Mouse (Mus musculus) kidney, postnatal 4 days (tissue): ENCODE data around the gene Rnf135.
"Not testable (repeated sequence)": the region's sequence is repeated elsewhere in the genome, so short reads cannot be mapped to it uniquely, and the experiment has no call there.

ENCODE experiments used
- DNase-seq, 2 experiments: peaks; one replicate each; pipeline ENCODE4 v3.0.0; 2021; ENCODE audit warnings: mixed read lengths in 2 of 2

Gene Rnf135

DNA sequence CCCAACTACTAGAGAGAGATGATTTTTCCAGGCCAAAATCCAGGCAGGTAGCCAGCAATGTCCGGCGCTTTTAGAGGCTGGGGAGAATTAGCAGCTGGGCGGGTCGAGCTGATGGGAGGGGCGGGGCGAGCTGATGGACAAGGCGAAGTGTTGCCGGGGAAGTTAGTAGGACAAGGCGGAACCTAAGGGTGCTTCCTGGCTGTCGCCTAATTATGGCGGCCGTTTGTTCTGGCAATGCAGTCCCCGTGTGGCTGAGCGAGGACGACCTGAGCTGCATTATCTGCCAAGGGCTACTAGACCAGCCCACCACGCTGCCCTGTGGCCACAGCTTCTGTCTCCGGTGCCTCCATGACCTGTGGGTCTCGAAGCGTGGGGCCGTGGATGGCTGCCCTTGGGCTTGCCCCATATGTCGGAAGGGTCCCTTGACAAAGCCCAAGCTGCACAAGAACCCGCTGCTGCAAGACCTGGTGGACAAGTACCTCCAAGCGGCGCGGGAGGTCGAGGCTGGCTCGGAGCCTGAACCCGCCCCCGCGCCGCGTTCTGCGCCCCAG lies at the start of gene Rnf135:
Rnf135 (plus strand) TSS at position 147 of the 551 bp plus-strand sequence.
- peak; percentile 97 to 98 for DNase-seq

DNA sequence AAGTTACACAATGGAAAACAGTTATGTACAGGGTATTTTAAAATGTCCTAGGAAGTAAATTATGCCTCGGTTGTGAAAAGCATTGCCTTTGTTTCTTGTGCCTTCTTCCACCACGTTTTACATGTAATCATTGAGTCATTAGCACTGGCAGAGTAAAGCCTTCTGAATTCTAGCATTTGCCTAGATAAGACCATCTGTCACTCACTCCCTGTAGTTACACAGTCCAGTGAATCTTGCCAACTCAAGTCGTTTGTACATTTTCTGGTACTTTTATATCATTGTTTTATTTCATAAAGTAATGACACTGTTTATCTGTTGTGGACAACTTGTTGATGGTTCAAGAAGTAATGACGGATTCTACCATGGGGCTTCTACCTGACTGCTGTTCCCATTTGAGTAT lies 48.9 kb upstream of the Rnf135 start:
- DNase-seq = no peak

DNA sequence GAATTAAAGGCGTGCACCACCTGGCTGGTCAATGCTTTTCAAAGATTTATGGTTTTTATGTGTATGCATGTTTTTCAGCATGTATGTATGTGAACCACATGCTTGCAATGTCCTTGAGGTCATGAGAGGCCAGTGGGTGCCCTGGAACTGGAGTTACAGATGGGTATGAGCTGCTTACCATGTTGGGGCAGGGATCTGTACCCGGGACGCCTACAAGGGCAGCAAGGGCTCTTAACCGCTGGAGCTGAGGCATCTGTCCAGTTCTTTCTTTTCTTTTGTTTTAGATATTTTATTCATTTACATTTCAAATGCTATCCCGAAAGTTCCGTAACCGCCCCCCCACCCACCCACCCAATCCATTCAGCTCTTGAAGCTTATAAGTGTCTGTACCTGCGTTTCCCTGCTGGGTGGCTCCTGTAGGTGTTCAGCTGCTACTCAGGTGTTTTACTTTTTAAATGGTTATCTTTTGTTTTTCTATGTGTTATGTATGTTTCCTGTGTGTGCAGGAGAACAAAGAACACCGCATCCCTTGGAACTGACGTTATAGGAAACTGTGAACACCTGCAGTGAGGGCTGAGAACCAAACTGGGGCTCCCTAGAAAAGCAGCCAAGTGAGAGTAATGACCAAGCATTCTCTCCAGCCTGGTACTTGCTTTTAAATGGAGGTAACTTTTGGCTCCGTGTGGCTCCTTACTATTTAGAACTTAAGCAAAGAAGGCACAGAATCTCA lies 47.5 kb upstream of the Rnf135 start:
- no peak for DNase-seq

DNA sequence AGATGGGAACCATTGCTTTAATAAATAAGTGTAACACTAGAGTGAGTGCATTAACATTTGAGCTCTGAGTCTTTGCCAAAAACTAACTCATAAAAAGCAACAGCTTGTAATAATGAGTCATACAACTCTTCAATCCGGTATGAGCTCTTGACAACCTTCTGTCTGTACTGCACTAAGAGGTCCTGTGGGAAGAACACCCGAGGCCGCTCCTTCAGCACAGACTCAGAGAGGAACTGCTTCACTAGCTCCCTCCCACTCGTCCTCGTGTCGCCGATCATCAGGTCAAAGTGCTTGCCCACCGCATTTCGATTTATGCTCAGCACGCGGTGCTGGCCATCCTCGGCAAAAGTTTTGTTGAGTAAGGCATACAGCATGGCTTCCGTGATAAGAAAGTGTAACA lies 46.9 kb upstream of the Rnf135 start:
- no peak for DNase-seq

DNA sequence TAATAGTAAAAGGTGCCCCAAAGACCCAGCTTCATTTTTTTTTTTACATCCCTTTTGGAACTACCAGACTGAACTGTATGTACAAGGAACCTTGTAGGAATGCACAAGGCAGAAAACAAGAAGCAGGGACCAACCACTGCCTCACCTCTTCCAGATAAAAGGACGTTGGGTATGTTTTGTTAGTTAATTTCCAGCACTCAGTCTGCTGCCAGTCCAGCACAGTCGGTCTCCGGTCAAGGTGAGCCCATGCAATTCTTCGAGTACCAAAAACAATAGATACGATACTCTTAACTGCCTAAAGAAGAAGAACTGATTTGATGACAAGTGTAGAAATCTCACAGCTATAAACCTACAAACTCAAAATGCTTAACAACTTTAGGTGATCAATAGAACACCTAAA lies 45.9 kb upstream of the Rnf135 start:
- no peak for DNase-seq

DNA sequence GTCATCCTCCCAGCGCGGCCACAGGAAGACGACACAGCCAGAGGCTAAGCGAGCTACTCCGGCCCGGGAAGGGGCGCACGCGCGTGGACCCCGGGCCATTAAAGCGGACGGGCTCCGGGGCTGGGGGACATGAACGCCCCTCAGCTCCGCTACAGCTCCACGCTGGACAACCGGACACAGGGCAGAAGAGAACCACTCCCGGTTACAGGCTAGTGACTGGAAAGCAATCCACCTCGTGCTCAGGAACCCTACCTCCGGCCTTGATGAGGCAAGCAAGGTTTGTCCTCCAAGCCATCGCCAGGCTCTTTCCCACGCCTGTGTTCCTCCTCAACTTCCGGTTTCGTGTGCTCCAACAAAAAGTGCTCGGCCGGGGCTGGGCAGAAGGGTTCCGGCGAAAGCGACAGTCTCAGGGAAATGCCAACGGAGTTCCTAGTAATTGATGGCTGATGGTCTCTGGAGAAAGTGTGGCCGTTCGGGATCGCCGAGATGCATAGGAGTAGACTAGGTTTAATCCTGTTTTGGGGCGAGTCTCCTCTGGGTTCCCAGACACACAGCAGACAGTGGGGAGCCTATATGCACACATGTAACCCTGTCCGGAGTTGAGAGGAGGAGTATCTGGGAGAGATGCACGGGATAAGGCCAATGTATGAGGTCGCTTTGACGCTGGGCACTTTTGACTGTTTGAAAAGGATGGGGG lies 41.7 kb upstream of the Rnf135 start, which contains the start of gene Tefm:
Tefm (minus strand) TSS at position 351 of the 697 bp plus-strand sequence.
- DNase-seq = peak; percentile 87 to 91

DNA sequence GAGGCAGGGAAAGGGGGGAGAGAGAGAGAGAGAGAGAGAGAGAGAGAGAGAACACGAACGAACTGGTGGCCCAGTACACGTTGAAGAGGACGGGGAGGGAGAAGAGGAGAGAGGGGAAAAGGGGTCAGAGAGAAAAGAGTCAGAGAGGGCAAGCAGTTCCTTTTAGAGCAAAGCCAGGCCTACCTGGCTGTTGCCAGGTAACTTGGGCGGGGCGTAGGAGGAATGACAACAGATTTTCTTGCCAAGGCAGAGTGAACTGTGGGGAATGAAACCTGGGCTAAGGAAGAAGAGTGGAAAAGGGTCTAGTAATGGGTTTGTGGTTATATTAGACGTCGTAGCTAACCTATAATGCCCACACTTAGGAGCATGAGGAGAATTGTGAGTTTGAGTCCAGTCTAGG lies 40.8 kb upstream of the Rnf135 start:
- DNase-seq = no peak

DNA sequence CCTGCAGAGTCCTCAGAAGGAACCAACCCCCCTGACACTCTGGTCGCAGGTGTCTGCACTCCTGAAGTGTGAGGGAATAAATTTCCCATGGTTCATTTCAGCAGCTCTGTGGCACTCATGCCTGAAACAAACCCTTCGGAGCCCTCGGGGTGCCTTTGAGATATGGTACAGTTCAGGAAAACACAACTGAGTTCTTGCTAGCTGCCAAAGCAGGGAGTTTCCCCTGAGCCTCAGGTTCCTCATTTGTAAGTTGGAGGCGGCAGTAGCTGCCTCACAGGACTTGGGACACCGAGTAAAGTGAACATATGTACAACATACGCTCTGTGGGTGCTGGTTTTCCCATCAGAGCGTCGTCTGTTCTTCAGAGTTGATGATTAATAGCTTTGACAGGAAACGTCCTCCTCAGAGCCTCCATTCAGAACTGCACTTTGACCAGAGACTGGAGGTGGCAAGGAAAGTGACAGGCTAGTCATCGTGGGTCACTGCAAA lies 37.8 kb upstream of the Rnf135 start:
- peak in 1 of 2 experiments; percentile 39 for DNase-seq

DNA sequence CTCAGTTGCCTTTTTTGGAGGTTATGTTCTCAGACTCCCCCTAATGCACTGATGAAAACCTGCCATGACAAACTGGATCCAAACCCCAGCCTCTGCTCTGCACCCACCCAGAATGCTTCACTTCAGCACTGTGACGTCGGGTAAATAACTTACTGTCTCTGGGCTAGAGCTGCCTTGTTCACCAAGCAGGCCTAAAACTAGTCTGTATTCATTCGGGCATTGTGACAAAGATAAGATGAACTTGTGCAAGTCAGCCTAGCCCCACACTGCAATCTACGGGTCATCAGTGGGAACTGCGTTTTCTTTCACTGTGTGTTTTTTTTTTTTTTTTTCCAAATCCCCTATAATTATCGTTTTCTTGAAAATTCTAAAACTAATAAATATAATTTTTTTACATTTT lies 35.9 kb upstream of the Rnf135 start:
- DNase-seq = peak in 1 of 2 experiments; percentile 23

DNA sequence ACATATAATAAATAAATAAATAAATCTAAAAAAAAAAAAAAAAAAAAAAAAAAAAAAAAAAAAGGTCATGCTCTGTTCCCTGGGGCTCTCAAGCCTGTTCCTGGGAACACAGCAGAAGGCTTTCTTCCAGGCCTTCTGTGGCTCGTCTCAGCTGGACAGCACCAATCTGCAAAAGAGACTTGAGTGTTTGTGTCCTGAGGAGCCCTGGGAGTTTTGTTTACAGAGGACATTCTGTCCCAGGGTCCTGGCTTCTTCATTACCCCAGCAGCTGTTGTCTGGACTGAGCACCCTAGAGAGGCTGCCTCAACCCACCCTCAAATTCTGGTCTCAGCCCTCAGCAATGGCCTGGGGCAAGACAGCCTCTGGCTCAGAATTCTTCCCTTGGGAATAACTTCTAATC lies 35.3 kb upstream of the Rnf135 start:
- peak; percentile 15 to 31 for DNase-seq

DNA sequence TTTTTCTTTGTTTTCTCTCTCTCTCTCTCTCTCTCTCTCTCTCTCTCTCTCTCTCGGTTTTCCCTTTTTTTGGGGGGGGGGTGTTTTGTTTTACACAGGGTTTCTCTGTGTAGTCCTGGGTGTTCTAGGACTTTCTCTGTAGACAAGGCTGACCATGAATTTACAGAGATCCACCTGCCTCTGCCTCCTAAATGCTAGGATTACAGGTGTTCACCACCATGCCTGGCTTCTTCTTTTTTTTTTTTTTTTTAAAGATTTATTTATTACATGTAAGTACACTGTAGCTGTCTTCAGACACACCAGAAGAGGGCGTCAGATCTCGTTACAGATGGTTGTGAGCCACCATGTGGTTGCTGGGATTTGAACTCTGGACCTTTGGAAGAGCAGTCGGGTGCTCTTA lies 34.7 kb upstream of the Rnf135 start:
- not testable (repeated sequence) for DNase-seq

DNA sequence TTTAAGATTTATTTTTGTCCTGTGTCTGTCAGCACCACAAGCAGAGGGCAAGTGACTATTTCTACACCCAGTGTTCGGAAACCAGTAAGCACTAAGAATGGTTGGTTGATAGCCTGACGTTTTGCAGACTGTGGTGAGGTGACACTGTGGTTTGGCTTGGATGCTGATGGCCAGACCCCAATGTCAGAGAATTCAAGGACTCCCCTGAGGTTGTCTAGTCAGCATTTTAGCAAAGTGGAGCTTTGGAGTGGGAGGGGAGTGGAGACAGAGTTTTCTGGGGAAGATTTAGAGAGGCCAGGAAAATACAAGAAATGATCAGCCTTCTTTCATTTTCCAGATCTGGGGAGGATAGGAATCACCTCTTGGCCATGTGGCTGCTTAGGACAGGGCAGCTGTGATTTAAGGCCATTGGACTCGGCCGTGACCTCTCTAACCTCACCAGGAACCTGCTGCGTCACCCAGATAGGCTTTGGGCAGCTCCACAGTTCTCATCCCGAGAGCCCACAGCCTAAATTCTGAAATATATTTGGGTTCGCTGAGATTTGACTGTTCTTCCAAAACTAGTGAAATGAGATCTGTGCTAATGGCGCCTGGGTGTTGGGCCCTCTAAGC lies 34.1 kb upstream of the Rnf135 start:
- DNase-seq = no peak

DNA sequence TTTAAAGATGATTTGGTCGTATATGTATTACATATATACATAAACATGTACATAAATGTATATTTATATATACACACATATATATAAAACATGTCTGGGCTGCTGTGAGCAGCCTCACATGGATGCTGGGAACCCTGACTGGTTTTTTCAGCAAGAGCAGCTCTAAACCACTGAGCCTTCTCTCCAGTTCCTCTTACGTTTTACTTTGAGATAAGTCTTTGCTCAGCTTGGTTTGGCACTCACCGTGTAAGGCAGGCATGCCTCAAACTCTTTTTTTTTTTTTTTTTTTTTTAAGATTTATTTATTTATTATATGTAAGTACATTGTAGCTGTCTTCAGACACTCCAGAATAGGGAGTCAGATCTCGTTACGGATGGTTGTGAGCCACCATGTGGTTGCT lies 33.1 kb upstream of the Rnf135 start:
- no peak for DNase-seq

DNA sequence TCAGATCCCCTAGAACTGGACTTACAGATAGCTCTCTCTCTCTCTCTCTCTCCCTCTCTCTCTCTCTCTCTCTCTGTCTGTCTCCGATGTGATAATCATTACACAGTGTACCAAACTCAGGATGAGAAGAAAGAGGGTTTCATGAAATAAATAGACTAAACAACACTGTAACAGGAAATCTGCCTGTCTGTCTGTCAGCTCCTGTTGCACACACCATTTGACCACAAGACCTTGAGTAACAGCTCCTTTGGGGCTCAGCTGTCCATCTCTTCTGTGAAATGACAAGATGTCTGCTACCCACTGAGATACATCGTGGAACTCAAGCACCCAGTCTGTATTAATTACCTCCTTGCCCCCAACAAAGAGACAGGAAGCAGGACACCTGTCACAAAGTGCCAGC lies 32.1 kb upstream of the Rnf135 start:
- DNase-seq = no peak

DNA sequence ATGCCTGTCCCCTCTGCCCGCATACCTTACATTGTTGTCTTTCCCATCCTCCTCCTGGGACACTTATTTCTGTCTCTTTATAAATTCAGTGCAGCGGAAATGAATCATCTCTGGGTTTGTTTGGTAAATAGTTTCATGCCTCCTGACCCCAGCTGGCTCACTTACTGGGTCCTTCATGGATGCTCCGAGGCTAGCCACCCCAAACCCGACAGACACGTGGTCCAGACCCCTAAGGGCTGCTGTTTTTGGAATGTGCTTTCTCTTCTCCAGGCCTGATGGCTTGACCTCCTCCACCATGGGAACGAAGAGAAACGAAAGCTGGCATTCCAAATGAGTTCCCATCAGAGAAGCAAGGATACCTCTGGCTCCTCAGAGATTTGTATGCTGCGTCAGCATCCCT lies 31.3 kb upstream of the Rnf135 start:
- DNase-seq = no peak

DNA sequence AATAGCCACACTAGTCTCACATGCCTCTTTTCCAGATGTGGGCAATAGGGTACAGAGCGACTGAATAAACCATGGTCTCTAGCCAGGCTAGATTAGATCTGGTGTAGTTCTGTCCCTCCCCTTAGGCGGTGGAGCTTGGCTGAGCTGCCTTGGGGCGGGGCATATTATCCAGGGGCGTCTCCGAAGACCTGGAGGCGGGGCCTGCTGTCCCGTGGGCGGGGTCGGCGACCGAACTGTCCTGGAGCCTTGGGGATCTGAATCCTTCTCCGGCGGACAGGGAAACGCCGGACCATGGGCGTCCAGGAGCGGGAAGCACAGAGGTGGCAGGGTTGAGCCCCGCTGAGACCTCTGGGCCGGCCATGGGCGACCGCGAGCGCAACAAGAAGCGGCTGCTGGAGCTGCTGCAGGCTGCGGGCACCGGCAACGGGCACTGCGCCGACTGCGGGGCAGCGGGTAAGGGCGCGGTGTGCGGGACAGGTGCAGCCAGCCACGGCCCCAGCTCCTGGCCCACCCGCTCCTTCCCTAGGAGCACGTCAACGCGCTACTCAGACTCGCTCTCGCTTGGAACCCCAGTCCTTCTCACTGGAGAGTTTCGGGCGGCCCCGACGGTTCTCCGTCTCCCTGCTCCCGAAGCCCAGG lies 29.7 kb upstream of the Rnf135 start, which contains the start of gene Adap2:
Adap2 (plus strand) TSS at position 249 of the 639 bp plus-strand sequence.
- peak; percentile 94 to 96 for DNase-seq

DNA sequence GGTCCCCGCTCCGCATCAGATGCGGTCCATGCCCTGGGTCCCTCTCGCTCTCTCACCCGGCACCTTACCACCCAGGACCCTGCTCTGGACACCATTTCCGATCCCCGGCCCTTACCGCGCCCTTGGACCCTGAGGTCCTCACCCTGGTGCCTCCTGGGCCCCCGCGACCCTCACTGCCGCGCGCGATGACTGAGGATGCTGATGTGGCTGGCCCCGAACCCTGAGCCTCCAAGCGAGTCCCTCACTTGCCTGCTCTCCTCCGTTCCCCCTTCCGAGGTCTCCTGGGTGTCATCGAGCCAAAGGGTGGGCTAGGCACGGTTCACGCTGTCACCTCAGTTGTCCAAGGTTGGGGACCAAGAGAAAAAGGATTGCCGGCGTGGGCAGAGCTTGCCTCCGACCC lies 29.1 kb upstream of the Rnf135 start:
- no peak for DNase-seq

DNA sequence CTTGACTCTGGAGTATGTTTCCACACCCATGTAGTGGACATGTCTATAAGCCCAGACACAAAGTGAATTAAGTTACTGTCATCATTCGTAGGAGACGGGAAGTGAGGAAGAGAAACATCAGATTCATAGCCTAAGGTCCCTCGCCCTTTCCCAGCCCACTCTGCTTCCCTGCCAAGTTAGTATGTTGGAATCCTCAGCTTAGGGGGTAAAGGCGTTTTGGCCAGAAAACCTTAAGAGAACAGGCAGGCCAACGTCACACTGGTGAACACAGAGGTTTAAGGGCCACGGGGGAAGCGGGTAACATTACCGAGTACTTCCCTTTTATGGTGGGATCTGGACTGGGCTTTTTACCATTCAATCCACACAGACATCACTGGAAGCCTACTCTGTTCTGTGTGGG lies 28.1 kb upstream of the Rnf135 start:
- DNase-seq = no peak

DNA sequence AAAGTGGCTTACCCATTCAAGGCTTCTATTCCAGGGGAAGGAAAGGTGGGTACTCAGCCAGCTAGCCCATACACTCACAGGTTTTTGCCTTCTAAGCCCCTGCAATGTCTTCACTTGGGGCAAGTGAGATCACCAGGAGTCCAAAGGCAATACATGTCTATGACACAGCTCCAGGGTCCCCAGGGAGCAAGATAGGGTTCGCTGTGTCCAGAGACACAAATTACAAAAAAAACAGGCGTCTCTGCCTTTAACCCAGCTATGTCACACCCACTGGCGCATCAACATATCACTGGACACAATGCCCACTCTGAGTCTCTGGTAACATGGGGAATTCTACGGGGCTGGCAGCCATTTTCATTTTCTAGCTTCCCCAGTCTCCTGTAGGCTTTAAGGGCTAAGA lies 27.7 kb upstream of the Rnf135 start:
- no peak for DNase-seq

DNA sequence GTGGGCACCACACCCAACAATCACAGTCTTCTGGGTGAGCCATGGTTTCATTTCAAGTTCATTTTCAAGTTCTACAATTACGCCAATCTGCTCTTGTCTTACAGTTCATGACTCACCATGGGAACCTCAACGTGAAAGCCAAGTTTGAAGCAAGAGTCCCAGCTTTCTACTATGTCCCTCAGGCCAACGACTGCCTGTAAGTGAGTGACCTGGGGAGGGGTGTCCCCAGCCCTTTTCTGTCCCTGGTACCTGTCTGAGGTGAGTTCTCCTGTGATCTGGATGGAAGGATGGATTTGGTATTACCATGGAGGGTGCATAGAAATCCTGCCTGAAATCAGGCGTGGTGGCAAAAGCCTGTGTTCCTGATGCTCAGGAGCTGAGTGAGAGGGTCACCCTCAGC lies 26.8 kb upstream of the Rnf135 start:
- no peak for DNase-seq

DNA sequence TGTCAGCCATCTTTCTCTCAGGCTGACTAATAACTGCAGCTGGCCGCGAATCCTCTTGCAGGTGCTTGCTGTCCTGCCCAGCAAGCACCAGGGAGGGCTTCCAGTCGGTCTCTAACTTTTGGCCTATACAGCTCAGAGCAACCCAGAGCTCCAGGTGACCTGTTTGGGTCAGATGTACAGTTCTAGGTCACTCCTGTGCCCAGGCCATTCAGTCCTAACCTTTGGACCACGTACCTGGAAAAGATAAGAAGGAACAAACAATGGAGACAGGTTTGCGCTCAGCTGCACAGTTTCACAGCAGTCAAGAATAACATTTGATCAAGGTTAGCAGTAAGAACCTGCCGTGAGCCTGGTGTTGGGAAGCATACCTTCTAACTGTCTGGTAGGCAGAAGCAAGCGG lies 24.6 kb upstream of the Rnf135 start:
- no peak for DNase-seq

DNA sequence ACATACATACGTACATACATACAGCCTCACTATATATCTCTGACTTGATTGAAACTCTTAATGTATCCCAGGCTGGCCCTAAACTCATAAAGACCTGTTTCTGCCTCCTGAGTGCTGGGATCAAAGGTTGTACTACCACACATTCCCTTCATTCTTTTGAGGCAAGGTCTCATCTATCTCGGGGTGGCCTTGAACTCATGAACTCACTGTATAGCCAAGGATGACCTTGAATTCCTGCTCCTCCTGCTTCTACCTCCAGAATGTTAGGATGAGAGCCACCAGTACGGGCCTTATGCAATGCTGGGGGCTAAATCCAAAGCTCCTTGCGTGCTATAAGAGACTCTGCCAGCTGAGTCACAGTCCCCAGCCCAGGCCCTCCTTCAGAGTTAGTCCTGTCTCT lies 22.6 kb upstream of the Rnf135 start:
- no peak for DNase-seq
